Mouse (Mus musculus): Measurements from ENCODE around the gene Rnf144b.

Gene Rnf144b

DNA sequence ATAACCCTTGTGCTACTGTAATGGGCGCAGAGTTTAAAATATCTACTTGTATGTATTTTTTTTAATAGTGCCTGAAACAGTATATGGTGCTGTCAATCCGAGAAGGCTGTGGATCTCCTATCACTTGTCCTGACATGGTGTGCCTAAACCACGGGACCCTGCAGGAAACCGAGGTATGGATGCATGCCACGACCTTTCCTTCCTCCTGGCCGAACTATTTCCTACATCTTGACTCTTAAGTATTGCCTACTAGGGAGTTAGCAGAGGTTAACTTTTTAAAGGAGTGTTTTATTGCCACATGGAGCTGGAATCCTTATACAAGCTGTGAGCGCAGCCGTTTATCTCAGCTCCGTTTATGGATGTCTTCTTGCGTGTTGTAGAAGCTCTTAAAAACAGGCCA lies 98.0 kb downstream of the Rnf144b start:
- no peak for DNase-seq (ENCODE audit: low spot score in 2 of 2)

DNA sequence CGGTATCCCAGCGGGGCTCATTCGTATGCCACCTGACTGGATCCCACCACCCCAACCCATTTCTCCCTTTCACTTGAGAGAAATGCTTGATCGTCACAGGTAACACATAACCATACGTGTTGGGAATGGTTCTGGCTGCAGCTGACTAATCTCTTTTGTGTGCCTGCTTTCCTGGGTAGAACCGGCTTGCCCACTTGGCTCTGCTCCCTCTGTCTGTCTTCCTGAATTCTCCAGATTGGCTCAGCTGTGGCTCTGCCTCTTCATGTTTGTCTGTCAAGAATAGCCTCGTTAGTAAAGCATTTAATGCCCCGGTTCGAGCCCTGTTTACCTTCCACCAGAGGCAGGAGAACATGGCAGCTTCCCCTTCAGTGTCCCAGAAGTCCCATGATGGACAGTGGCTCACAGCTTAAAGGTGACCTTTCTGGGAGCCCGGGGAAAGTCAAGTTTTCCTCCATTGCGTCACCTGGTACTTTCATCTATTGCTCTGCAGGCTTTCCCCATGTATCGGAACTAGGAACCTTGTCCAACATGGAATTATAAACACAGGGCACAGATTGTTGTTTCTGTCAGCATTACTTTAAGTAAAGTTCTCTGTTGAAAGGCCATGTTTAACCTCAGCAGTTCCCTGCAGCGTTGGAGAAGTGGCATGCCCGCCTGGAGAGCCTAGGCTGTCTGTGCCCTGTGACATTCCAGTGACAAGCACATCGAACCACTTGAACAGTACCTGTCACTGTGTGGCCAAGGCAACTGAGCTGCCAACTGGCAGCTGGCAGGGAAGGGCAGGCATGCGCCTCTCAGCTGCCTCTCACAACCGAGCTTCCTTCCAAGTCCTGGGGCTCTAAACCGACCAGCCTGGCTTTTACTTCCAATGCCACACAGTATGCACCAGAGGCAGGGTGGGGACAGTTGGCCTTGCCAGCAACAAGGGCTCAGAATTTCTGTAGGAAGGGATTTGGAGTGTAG lies 101.4 kb downstream of the Rnf144b start:
- DNase-seq (ENCODE audit: low spot score in 2 of 2) = peak; percentile 66 to 72

- peak; percentile 42 to 55 for DNase-seq (ENCODE audit: low spot score in 2 of 2)
Observed at GRCm38 (mm10) chr13:47224648-47225323, 102.3 kb downstream of the Rnf144b start.

DNA sequence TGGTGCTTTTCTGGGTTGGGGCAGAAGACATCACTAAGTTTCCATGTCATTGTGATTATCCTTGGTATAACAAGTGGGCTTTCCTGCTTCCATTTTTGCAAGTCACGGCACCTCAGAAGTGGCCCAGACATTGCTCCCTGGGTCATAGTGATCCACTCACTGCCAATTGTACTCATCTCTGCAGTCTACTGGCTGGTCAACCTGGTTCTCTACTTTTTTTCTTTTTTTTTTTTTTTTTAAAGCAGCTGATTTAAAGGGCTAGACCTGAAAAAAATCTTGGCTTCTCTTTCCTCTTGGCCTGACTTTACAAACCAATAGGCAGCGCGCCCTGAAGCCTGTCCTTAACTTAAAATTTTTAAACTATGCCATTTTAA lies 102.9 kb downstream of the Rnf144b start:
- DNase-seq (ENCODE audit: low spot score in 2 of 2) = no peak

- DNase-seq (ENCODE audit: low spot score in 2 of 2) = peak; percentile 41 to 67
Observed at GRCm38 (mm10) chr13:47225802-47226201, 103.3 kb downstream of the Rnf144b start.

- no peak for DNase-seq (ENCODE audit: low spot score in 2 of 2)
Observed at GRCm38 (mm10) chr13:47226521-47226920, 104.1 kb downstream of the Rnf144b start.

GRCm38 (mm10) chr13:47228201-47228600 lies 105.7 kb downstream of the Rnf144b start:
- DNase-seq (ENCODE audit: low spot score in 2 of 2) = no peak

DNA sequence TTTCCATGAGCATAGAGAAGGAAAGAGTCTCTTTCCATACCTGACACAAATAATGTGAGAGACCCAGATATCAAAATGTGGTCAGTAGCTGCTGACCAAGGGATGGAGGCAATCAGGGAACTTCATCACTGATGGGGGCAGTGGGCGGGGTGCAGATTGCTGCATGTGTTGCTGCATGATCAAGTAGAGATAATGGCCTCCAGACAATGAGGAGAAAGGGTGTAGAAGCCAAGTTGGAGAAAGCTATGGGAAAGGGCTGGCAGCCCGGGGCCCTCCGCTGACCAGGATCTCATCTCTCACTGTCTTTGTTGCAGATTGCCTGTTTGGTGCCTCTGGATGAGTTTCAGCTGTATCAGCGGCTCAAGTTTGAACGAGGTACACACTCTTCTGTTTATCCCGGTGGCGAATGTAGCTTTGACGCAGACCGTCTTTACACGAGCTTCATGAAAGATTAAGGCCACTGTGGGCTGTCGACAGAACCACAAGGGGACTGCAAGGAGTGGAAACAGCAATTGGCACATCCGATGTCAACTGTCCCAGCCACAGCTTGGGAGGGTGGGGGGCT lies 106.3 kb downstream of the Rnf144b start:
- no peak for DNase-seq (ENCODE audit: low spot score in 2 of 2)

- no peak for DNase-seq (ENCODE audit: low spot score in 2 of 2)
Observed at GRCm38 (mm10) chr13:47232163-47232562, 109.7 kb downstream of the Rnf144b start.

- DNase-seq (ENCODE audit: low spot score in 2 of 2) = no peak
Observed at GRCm38 (mm10) chr13:47237376-47237775, 114.9 kb downstream of the Rnf144b start.

GRCm38 (mm10) chr13:47238131-47238530 lies 115.7 kb downstream of the Rnf144b start:
- no peak for DNase-seq (ENCODE audit: low spot score in 2 of 2)

DNA sequence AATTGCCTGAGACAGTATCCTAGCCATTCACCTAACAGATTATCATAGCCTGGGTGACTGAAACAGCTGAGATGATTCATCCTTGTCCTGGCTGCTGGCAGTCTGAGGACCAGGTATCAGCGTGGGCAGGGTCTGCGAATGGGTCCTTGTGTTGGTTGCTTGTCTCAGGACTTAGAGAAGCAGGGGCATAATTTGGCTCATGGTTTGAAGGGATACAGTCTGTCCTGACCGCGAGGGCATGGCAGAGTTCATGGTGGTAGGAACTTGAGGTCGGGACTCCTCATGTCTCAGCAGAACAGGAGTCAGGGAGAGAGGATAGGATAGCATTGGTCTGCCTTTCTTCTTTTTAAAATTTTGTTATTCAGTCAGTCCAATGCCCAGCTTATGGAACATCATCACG lies 121.1 kb downstream of the Rnf144b start:
- DNase-seq (ENCODE audit: low spot score in 2 of 2) = no peak

DNA sequence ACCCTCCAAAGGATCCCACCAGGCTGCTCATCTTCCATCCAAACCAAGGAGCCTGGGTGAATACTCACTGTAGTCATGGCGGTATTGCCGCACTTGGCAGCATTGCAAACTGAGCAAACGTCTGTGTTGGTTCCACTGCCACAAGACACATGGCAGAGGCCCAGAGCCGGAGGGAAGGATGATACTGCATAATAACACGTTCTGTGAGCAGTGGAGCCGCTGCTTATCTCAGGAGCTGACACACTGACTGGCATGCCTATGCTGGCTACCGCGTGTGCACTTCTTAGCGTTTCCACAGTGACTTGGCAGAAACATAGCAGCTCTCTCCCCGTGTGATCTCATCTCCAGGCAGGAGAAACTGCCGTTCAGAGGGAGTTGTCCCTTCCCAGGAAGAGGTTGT lies 122.3 kb downstream of the Rnf144b start:
- peak; percentile 92 to 94 for DNase-seq (ENCODE audit: low spot score in 2 of 2)

DNA sequence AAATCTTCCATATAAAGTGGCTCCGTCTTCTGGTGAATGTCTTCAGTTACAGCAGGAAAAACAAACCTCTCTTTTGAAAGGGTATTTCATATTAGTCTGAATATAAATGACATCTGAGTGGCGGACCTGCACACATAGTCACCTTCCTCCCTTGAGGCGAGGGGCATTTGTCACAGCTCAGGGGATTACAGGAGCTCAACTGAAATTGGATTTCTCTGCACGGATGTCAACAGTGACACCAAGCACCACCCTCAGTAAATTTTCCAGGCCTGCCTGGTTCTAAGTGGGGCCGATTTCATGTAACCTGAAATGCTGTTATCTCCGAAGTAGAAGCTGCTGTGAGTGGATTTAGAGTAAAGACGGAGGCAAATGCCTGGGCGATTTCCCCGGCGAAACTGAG lies 124.0 kb downstream of the Rnf144b start:
- no peak for DNase-seq (ENCODE audit: low spot score in 2 of 2)

DNA sequence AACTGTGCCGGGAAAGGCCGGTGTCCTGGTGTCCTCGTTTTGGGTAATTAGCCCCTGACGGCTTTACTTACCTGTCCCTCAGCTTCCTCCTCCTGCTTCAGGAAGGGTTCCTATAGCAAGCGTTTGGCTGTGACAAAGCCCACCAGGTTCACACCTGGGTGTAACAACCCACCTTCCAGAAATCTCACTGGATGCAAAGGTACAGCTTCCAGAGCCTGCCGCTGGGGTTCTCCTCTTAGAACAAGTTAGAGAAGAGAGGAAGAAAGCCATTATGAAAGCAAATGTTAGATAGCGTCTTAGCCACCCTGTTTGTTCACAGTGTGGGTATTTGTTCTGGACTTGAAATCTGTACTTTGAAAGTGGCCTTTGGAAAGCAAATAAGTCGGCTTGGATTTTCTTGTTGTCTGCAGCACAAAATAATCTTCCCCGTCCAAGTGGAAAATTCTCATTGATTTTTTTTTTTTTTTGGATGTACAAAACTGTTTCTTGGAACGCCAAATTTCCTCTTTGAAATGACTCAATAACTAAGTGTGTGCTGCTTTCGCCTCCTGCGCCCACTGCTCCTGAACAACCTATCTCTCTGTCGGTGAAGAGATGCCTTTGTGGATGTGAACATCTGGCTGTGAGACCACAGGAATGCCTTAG lies 124.8 kb downstream of the Rnf144b start:
- no peak for DNase-seq (ENCODE audit: low spot score in 2 of 2)

DNA sequence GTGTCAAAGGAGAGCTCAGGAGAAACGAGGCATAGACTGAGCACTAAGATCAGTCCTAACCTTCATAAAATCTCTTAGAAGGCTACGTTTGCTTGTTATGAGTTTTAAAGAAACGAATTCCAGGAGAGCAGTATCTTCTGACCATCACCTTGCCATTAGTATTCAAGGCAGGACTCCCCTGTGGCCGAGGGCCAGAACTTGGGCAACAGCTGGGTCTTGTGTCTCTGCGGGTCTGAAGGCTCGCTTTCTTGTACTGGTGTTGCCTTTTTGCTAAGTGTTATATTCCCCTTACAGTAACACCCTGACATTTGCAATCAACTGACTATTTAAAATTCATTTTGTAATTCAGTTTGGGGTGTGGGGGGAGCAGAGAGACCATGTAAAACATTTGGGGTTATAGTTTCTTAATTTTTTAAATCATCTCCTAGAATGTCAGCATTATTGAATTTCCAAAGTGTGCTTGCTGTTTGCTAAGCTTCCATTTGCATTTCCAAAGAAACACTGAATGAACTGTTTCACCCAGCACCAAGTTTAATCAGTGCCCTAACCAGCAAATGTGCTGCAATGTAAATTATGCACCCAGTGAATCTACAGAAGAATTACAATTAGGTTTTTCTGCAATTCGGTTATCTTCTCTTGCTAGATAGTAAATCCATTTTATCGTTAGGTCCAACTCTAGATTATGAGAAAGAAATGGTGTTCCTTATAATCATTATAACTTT lies 126.0 kb downstream of the Rnf144b start:
- DNase-seq (ENCODE audit: low spot score in 2 of 2) = peak; percentile 77 to 79

GRCm38 (mm10) chr13:47250615-47251014 lies 128.2 kb downstream of the Rnf144b start:
- DNase-seq (ENCODE audit: low spot score in 2 of 2) = no peak

DNA sequence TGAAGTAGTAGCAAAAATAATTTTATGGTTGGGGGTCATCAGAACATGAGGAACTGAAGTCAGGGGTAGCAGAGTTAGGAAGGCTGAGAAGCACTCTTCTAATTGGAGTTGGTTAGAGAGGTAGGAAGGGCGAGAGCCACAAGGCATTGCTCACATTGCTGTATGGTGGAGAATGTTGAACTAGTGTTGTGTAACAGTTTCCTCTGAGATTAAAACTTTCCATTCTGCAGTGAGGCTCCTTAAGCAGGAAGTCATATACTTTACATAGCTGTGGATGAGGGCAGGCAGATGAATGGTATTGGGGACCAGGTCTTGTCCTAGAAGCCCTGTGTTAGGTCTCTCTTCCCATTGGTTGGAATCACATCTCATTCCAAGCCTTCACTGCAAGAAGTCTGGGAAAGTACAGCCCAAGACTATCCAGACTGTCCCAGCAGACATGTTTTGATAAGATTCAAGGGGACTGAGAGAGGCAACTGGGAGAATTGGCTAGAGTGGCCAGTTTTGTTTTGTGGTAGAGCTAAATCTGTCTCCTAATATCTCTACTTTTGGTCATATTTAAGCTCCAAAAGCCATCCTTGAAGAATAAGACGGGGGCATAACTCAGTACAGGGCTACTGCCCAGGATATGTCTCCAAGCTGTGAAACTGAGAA lies 128.8 kb downstream of the Rnf144b start:
- no peak for DNase-seq (ENCODE audit: low spot score in 2 of 2)

DNA sequence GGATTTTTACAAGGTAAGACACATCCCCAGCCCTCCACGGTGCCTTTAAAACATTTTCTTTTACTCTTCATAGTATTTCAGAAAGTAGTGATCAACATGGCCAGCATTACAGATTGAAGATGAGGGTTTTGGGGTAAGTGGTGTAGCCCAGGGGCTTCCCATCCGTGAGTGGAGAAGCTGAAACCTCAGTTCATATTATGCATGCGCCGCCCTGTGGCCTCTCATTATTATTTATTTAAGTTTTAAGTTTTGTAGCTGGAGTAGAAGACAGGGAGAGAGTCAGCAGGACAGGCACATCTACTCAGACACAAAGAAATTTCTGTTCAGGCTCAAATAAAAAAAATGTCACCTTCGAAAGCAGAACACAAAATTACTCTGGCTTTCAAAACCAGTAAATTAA lies 131.3 kb downstream of the Rnf144b start:
- DNase-seq (ENCODE audit: low spot score in 2 of 2) = no peak

DNA sequence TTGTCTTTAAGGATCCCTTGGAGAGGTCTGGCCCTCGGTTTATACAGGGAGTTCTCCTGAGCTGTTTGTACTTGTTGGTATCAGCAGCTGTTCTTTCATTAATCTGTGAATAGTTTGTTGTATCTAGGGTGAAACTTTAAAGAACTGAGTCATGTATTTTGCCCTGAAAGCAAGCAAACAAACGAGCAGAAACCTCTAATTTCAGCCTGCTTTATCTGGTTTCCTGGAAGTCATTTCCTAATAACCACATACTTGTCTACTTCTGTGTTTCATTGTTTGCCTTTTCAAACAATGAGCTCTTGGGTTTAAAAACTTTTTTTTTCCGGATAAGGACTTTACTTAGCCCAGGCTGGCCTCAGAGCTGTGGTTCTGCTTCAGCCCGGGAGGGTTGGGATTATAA lies 136.8 kb downstream of the Rnf144b start:
- no peak for DNase-seq (ENCODE audit: low spot score in 2 of 2)

DNA sequence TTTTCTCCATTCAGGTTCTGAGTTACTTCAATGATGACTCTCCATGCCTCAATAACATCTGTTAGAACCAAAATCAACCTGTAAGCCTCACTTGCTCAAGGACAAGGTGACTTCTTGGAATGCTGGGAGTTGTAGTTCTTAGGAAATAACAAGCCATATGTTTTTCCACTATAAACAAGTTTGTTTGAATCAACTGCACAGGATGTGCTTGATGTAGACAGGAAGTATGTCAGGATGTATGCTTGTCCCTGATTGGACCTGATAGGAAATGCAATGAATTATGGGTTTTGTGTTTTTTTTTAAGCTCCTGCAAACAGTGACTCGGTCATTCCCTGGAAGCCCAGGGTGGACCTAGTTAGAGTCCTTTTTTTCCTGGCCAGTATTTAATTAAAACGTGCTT lies 139.5 kb downstream of the Rnf144b start:
- no peak for DNase-seq (ENCODE audit: low spot score in 2 of 2)
